Mouse (Mus musculus) thymus, adult 2 months (tissue): ENCODE data around the gene Rasip1.

Experiments
- CTCF ChIP-seq: fragments of 200-500 bp; IDR thresholded peaks from 2 replicates; pipeline ENCODE4 v1.5.1; 2012; ENCODE audit warnings: mild to moderate bottlenecking, control low read depth, low read length, moderate library complexity, borderline replicate concordance; ENCODE audit not compliant: control insufficient read depth, poor library complexity, insufficient read depth; ENCODE audit errors: extremely low read depth
- POLR2A ChIP-seq: fragments of 200-500 bp; IDR thresholded peaks from 2 replicates; pipeline ENCODE4 v1.6.1; 2012; ENCODE audit warnings: mild to moderate bottlenecking, low read length, control low read depth, moderate library complexity; ENCODE audit not compliant: control insufficient read depth, poor library complexity, insufficient read depth; ENCODE audit errors: extremely low read depth

DNA sequence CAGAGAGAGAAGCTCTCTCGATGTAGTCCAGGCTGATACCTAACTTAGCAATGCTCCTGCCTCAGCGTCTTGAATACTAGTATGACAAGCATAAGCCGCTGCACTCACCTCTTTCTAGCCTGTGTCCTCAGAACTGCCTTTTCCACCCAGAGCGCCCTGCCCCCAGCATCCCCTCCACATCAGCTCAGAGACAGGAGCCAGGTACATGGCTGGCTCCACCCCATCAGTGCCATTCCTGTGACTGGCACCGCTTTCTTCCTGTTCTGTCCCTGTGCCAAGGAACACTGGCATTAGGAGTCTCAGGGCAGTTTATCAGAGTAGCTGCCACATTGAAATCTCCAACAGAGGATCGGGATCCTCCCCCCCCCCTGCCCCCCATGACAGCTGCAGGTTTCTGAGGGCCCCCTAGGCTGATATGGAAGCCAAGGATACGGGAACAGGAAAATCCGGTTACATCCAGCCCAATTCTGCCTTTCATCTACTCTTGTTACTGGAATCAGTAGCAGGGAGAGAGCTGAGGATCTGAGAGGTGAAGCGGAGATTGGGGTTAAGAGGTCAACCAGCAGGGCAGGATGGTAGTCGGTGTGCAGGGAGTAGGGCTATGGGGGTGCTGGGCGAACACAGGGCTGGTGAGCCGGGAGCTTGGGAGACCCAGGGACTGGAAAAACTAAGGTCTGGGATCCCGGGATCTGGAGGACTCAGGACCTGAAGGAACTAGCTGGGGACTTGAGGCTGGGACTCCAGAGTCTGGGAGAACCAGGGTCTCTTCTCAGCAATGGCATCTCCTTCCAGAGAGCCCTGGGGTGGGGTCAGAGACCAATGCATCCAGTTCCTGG lies 38.2 kb downstream of the Rasip1 start:
- no peak for TF ChIP-seq CTCF
- no peak for TF ChIP-seq POLR2A
